Mouse (Mus musculus) brain, embryonic 18.5 days (tissue): ENCODE data around the gene Ppan.

Experiments
- DNase-seq: peaks from one replicate; pipeline ENCODE4 v3.0.0-alpha.2; 2012; ENCODE audit warnings: low read depth, low spot score

Gene Ppan

GRCm38 (mm10) chr9:20878710-20879065 lies 9.3 kb upstream of the Ppan start:
- DNase-seq: no peak

- DNase-seq: no peak
Observed at GRCm38 (mm10) chr9:20879097-20879792, 8.7 kb upstream of the Ppan start, which contains the start of gene Angptl6. Angptl6 (minus strand) TSS chr9:20879727.

- no peak for DNase-seq
Observed at GRCm38 (mm10) chr9:20886563-20886962, 1.4 kb upstream of the Ppan start.

GRCm38 (mm10) chr9:20887191-20887590 lies 784 bp upstream of the Ppan start:
- DNase-seq: no peak

GRCm38 (mm10) chr9:20888386-20888765 lies 401 bp downstream of the Ppan start:
- DNase-seq: no peak

GRCm38 (mm10) chr9:20889185-20890141 lies 1.5 kb downstream of the Ppan start:
- DNase-seq: no peak

- no peak for DNase-seq
Observed at GRCm38 (mm10) chr9:20890411-20890810, 2.4 kb downstream of the Ppan start.

GRCm38 (mm10) chr9:20891339-20892103 lies 3.5 kb downstream of the Ppan start:
- no peak for DNase-seq

GRCm38 (mm10) chr9:20892104-20892653 lies 4.2 kb downstream of the Ppan start:
- no peak for DNase-seq

GRCm38 (mm10) chr9:20893069-20893468 lies 5.1 kb downstream of the Ppan start:
- no peak for DNase-seq

GRCm38 (mm10) chr9:20893590-20894343 lies 5.8 kb downstream of the Ppan start:
- no peak for DNase-seq

GRCm38 (mm10) chr9:20894629-20895028 lies 6.7 kb downstream of the Ppan start:
- no peak for DNase-seq

GRCm38 (mm10) chr9:20895382-20895781 lies 7.4 kb downstream of the Ppan start:
- DNase-seq: no peak

GRCm38 (mm10) chr9:20897736-20898510 lies 9.9 kb downstream of the Ppan start:
- no peak for DNase-seq

- DNase-seq: peak; percentile 66
Observed at GRCm38 (mm10) chr9:20898511-20899073, 10.6 kb downstream of the Ppan start, which contains the start of gene Eif3g. Eif3g (minus strand) TSS chr9:20898623.

- no peak for DNase-seq
Observed at GRCm38 (mm10) chr9:20901466-20902173, 13.6 kb downstream of the Ppan start.

- DNase-seq: no peak
Observed at GRCm38 (mm10) chr9:20902174-20902491, 14.2 kb downstream of the Ppan start.

- DNase-seq: no peak
Observed at GRCm38 (mm10) chr9:20909948-20910347, 22.0 kb downstream of the Ppan start.

- no peak for DNase-seq
Observed at GRCm38 (mm10) chr9:20916160-20916559, 28.2 kb downstream of the Ppan start.
